Mouse (Mus musculus): ENCODE measurements at regions not wholly inside any gene's neighbourhood (a gene's known extent, or its start where the extent isn't known, plus 50 kb on each side); places are given as distances from the start of the nearest gene placed in this dataset.
A peak's percentile ranks its signal among the peaks of the same experiment; 100 is the strongest.

GRCm38 (mm10) chr16:44674198-44674597 lies 49.9 kb upstream of the Nepro start:
- Histone ChIP-seq H3K9me3 (no peaks in the 10 kb centered on the region), H3K4me1 (peaks cover 36% of the 10 kb centered on the region), H3K27ac (replicated peaks) (no peak overlapping the region), H3K4me3 (no peak overlapping the region), H3K36me3 (replicated peaks) (no peaks in the 10 kb centered on the region), H3K27me3 (replicated peaks; ENCODE audit: low read depth, poor library complexity, severe bottlenecking) (peaks cover 23% of the 10 kb centered on the region)
- DNase-seq (ENCODE audit: low spot score) = no peak
- 89% methylated on average over 3 of the region's 3 CpGs for WGBS

DNA sequence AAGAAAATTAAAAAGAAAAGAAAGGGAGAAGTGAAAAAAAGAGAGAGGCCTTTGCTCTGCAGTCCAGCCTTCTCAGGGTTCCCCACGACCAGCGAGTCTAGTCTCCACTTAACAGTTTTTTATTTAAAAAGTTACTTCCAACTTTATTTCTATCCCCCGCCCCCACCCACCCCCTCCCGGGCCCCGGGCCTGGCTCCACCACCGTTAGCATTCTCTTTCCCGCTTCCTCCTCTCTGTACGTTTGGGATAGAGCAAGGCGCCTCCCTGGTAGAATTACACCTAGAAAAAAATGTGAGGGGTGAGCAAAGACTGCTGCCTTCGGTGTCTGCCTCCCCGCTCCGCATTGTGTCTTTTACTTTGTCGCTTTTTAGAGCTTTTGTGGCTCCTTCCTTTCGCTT lies 51.7 kb upstream of the Nepro start:
- Histone ChIP-seq H3K27ac (replicated peaks) (peak overlapping the region; percentile 88), H3K27me3 (replicated peaks; ENCODE audit: low read depth, poor library complexity, severe bottlenecking) (peaks cover 28% of the 10 kb centered on the region), H3K4me3 (peak overlapping the region; percentile 13), H3K36me3 (replicated peaks) (no peaks in the 10 kb centered on the region), H3K4me1 (peaks cover 26% of the 10 kb centered on the region), H3K9me3 (no peaks in the 10 kb centered on the region)
- WGBS = 6% methylated on average over 14 of the region's 14 CpGs
- peak; percentile 52 for DNase-seq (ENCODE audit: low spot score)

GRCm38 (mm10) chr16:44671551-44672421 lies 52.3 kb upstream of the Nepro start:
- H3K36me3 ChIP-seq (replicated peaks) = no peaks in the 10 kb centered on the region
- H3K27ac ChIP-seq (replicated peaks) = peak overlapping the region; percentile 88
- no peaks in the 10 kb centered on the region for H3K9me3 ChIP-seq
- peaks cover 28% of the 10 kb centered on the region for H3K27me3 ChIP-seq (replicated peaks; ENCODE audit: low read depth, poor library complexity, severe bottlenecking)
- H3K4me3 ChIP-seq = peak overlapping the region; percentile 13
- DNase-seq (ENCODE audit: low spot score) = peak; percentile 62
- WGBS = 7% methylated on average over 22 of the region's 22 CpGs
- peaks cover 33% of the 10 kb centered on the region for H3K4me1 ChIP-seq

DNA sequence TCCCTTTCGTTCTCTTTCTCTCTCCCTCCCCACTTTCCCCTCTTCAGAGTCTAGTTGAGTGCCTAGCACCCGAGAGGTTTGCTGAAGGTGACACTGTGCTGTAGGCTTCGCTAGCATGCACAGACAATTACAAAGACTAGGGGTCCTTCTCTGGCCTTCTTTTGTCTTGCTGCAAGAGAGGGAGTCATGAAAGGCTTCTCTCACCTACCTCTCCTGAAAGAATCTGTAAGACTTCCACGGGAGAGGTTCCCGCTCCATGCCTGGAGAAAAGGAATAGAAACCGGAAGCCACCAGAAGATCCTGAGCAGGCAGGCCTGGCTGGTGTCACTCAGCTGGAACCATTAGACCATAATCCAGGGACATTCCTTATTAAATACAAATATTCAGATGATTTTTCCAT lies 56.0 kb upstream of the Nepro start:
- H3K4me3 ChIP-seq = no peak overlapping the region
- 85% methylated on average over 6 of the region's 6 CpGs for whole genome bisulfite sequencing
- H3K36me3 ChIP-seq (replicated peaks) = no peaks in the 10 kb centered on the region
- DNase-seq (ENCODE audit: low spot score) = no peak
- H3K9me3 ChIP-seq = no peaks in the 10 kb centered on the region
- H3K27ac ChIP-seq (replicated peaks) = peak overlapping the region; percentile 62; the same call in 1 of the 2 replicates
- H3K27me3 ChIP-seq (replicated peaks; ENCODE audit: low read depth, poor library complexity, severe bottlenecking) = peaks cover 35% of the 10 kb centered on the region
- peaks cover 39% of the 10 kb centered on the region for H3K4me1 ChIP-seq

GRCm38 (mm10) chr16:44667118-44667517 lies 57.0 kb upstream of the Nepro start:
- 74% methylated on average over 6 of the region's 6 CpGs for WGBS
- no peaks in the 10 kb centered on the region for H3K9me3 ChIP-seq
- H3K4me1 ChIP-seq = peaks cover 36% of the 10 kb centered on the region
- 0 out of 2 replicates have a peak overlapping the region, but pooled peaks have one; percentile 32 for H3K27ac ChIP-seq (replicated peaks)
- H3K36me3 ChIP-seq (replicated peaks) = no peaks in the 10 kb centered on the region
- no peak for DNase-seq (ENCODE audit: low spot score)
- H3K4me3 ChIP-seq = no peak overlapping the region
- peaks cover 36% of the 10 kb centered on the region for H3K27me3 ChIP-seq (replicated peaks; ENCODE audit: low read depth, poor library complexity, severe bottlenecking)

GRCm38 (mm10) chr16:44666431-44666997 lies 57.6 kb upstream of the Nepro start:
- DNase-seq (ENCODE audit: low spot score) = no peak
- Histone ChIP-seq H3K4me1 (peaks cover 34% of the 10 kb centered on the region), H3K4me3 (no peak overlapping the region), H3K27me3 (replicated peaks; ENCODE audit: low read depth, poor library complexity, severe bottlenecking) (peaks cover 36% of the 10 kb centered on the region), H3K36me3 (replicated peaks) (no peaks in the 10 kb centered on the region), H3K27ac (replicated peaks) (0 out of 2 replicates have a peak overlapping the region, but pooled peaks have one; percentile 35), H3K9me3 (no peaks in the 10 kb centered on the region)
- 74% methylated on average over 7 of the region's 7 CpGs for WGBS

DNA sequence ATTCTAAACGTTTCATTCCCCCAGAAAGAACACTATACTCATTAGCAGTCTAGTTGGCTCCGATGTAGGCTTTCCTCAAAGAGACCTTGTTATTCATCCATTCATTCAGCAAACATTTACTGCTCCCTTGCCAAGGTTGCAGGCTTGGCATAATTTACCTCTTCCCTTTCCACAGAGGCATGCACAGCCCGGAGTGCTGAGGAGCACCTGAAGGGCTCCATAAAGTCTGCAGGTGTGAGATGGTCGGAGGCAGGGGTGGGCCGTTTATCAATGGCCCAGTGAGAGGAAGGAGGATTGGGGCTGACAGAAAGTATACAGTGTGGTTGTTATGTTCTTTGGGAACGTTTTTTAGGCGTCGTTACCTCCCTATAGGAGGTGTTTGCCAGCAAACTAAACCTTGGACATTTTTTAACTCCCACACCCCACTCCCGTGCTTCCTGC lies 58.6 kb upstream of the Nepro start:
- no peak for DNase-seq (ENCODE audit: low spot score)
- H3K4me3 ChIP-seq = no peak overlapping the region
- peaks cover 30% of the 10 kb centered on the region for H3K27me3 ChIP-seq (replicated peaks; ENCODE audit: low read depth, poor library complexity, severe bottlenecking)
- no peaks in the 10 kb centered on the region for H3K36me3 ChIP-seq (replicated peaks)
- H3K27ac ChIP-seq (replicated peaks) = no peak overlapping the region
- peaks cover 36% of the 10 kb centered on the region for H3K4me1 ChIP-seq
- WGBS = 78% methylated on average over 9 of the region's 9 CpGs
- H3K9me3 ChIP-seq = no peaks in the 10 kb centered on the region

- Histone ChIP-seq H3K4me3 (no peak overlapping the region), H3K27ac (replicated peaks) (0 out of 2 replicates have a peak overlapping the region, but pooled peaks have one; percentile 4)
Measured at GRCm38 (mm10) chr16:44662966-44663600, 61.0 kb upstream of the Nepro start.

DNA sequence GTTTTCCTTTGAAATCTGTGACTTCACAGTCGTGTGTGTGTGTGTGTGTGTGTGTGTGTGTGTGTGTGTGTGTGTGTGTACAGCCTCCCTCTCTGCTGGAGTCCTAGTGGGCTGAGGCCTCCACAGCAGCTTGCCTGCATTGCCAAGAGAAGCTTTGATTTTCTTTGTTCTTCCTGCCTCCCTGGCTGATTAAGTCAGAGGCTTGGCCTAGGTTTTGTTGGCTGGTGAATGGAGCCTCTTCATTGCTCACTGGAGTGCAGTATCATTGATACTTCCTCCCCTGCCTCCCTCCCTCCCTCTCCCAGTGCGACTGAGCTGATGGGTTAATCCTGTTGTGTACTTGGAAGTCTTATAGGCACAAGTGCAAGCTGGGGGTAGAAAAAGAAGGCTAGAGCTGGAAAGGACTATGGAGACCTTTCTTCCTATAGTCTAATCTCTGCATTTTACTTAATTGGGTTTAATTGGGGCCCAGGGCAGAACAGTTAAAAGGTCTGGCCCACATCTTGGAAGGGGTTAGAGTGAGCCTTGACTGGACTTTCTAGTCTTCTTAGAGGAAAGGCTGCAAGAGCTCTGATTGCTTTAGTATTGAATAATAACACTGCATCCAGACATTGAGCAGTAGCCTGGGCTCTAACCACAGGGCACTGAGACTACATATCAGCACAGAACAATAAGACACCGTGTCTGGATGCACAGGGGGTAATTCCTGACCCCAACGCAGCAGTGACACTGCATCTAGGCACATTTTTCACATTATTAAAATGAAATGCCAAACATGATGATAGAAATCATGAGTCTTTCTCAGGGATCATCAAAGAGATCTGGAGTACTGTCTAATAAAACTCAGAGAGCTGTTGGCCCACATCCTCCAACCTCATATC lies 62.9 kb upstream of the Nepro start:
- Histone ChIP-seq H3K36me3 (replicated peaks) (no peaks in the 10 kb centered on the region), H3K9me3 (no peaks in the 10 kb centered on the region), H3K4me1 (peaks cover 28% of the 10 kb centered on the region), H3K4me3 (no peak overlapping the region), H3K27me3 (replicated peaks; ENCODE audit: low read depth, poor library complexity, severe bottlenecking) (peaks cover 18% of the 10 kb centered on the region), H3K27ac (replicated peaks) (peak overlapping the region; percentile 74)
- peak; percentile 55 for DNase-seq (ENCODE audit: low spot score)
- 44% methylated on average over 4 of the region's 4 CpGs for WGBS

More at GRCm38 (mm10) chr16:44662966-44663600, 61.0 kb upstream of the Nepro start:
- Histone ChIP-seq H3K27me3 (replicated peaks; ENCODE audit: low read depth, poor library complexity, severe bottlenecking) (peaks cover 22% of the 10 kb centered on the region), H3K36me3 (replicated peaks) (no peaks in the 10 kb centered on the region), H3K4me1 (peaks cover 39% of the 10 kb centered on the region), H3K9me3 (no peaks in the 10 kb centered on the region)
- 62% methylated on average over 6 of the region's 6 CpGs for WGBS
- no peak for DNase-seq (ENCODE audit: low spot score)

- no peaks in the 10 kb centered on the region for H3K36me3 ChIP-seq (replicated peaks)
- DNase-seq (ENCODE audit: low spot score) = no peak
- H3K4me1 ChIP-seq = peaks cover 25% of the 10 kb centered on the region
- H3K9me3 ChIP-seq = no peaks in the 10 kb centered on the region
- peaks cover 6% of the 10 kb centered on the region; the same call in 1 of the 2 replicates for H3K27me3 ChIP-seq (replicated peaks; ENCODE audit: low read depth, poor library complexity, severe bottlenecking)
- 35% methylated on average over 8 of the region's 8 CpGs for WGBS
- H3K27ac ChIP-seq (replicated peaks) = no peak overlapping the region
- H3K4me3 ChIP-seq = no peak overlapping the region
Measured at GRCm38 (mm10) chr16:44658306-44658705, 65.8 kb upstream of the Nepro start.

GRCm38 (mm10) chr16:44656181-44656580 lies 67.9 kb upstream of the Nepro start:
- H3K36me3 ChIP-seq (replicated peaks) = no peaks in the 10 kb centered on the region
- no peak overlapping the region for H3K27ac ChIP-seq (replicated peaks)
- no peak for DNase-seq (ENCODE audit: low spot score)
- no peak overlapping the region for H3K4me3 ChIP-seq
- H3K4me1 ChIP-seq = peaks cover 9% of the 10 kb centered on the region
- no peaks in the 10 kb centered on the region for H3K9me3 ChIP-seq
- peaks cover 3% of the 10 kb centered on the region; the same call in 1 of the 2 replicates for H3K27me3 ChIP-seq (replicated peaks; ENCODE audit: low read depth, poor library complexity, severe bottlenecking)
- 81% methylated on average over 1 of the region's 1 CpGs for WGBS

- DNase-seq (ENCODE audit: low spot score) = no peak
- no peaks in the 10 kb centered on the region for H3K36me3 ChIP-seq (replicated peaks)
- peaks cover 3% of the 10 kb centered on the region; the same call in 1 of the 2 replicates for H3K27me3 ChIP-seq (replicated peaks; ENCODE audit: low read depth, poor library complexity, severe bottlenecking)
- H3K4me3 ChIP-seq = no peak overlapping the region
- no peak overlapping the region for H3K27ac ChIP-seq (replicated peaks)
- 78% methylated on average over 3 of the region's 3 CpGs for WGBS
- H3K4me1 ChIP-seq = peaks cover 5% of the 10 kb centered on the region; the same call in 1 of the 2 replicates
- H3K9me3 ChIP-seq = no peaks in the 10 kb centered on the region
Measured at GRCm38 (mm10) chr16:44655306-44655705, 68.8 kb upstream of the Nepro start.

Measured in embryonic facial prominence, embryonic 10.5 days (tissue).